Mouse (Mus musculus): ENCODE results near the gene Cfl2. TPM values are rescaled to one million over a fixed set of nuclear protein-coding genes. Genes with fewer than 3 reads are reported as not detected.
"Not testable (repeated sequence)": the region's sequence is repeated elsewhere in the genome, so short reads cannot be mapped to it uniquely, and the experiment has no call there.

Cfl2 gene
- polyA plus RNA-seq (2014; fragmentation: Nextera tagmentation; extraction: Ambion mirVana), result 270 and 280 TPM in 2 replicates

DNA sequence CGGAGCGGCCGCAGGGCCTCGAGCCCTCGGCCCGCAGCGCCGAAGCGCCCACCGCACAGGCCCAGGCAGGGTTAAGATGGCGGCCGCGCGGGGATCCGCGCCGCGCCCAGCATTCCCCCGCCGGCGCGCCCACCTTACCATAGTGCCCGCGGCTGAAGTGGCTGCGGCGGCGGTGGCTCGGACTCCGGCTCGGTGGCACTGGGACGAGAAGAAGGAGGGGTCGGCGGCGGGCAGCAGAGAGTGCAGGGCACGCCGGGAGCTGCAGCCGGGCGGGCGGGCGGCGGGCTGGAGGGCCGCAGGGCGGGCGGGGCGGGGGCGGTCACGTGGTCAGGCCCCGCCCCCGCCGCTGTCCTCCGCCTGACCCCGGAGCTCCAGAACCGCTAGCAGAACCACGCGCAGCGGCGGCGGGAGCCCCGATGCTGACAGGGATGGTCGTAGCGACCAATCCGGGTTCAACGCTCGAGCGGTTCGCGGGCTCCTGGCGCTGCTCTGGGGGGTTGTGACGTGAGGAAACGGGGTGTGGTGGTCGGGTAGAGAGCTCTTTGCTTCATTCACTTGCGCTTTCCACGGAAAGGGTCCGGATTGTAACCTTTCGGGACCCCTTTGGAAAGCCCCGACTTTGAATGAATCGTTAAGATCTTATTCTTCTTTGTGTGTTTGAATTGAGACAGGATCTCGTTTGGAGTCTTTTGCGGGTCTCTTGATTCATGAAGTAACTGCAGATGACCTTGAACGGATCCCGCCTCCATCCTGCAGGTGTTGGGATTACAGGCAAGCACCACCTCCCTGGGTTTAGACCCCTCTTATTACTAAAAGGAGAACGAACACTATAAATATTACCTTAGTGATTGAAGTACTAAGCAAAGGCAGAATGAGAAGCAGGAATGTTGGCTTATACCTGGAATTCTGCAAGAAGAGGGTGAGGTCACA lies at the start of gene Cfl2:
Cfl2 (minus strand) TSS at position 272 of the 930 bp plus-strand sequence.
- WGBS, result 1% methylated on average over 63 of the region's 82 CpGs
- DNase-seq (ENCODE audit: low spot score) (peak; percentile 94), ATAC-seq (replicated peaks; ENCODE audit: low FRiP score) (peak; percentile 96)
- peaks cover 2% of the 10 kb centered on the region; the same call in 1 of the 2 replicates for H3K36me3 ChIP-seq (ENCODE audit: control insufficient read depth, insufficient read depth, low read length)
- H3K4me1 ChIP-seq (replicated peaks; ENCODE audit: control insufficient read depth, insufficient read depth, low read length), result no peaks in the 10 kb centered on the region; the same call in 1 of the 2 replicates
- H3K27me3 ChIP-seq (ENCODE audit: control insufficient read depth, insufficient read depth, low read length), result no peaks in the 10 kb centered on the region
- H3K27ac ChIP-seq (ENCODE audit: low read depth, low read length), result peak within 1 kb of the TSS; percentile 96
- H3K9me3 ChIP-seq (ENCODE audit: control insufficient read depth, low read length), result no peaks in the 10 kb centered on the region
- peak within 1 kb of the TSS; percentile 99 for H3K9ac ChIP-seq (ENCODE audit: low read length)
- peak within 1 kb of the TSS; percentile 59 for H3K4me2 ChIP-seq (ENCODE audit: low read depth, low read length, severe bottlenecking)
- peak within 1 kb of the TSS; percentile 91 for H3K4me3 ChIP-seq (ENCODE audit: low read depth, low read length)

DNA sequence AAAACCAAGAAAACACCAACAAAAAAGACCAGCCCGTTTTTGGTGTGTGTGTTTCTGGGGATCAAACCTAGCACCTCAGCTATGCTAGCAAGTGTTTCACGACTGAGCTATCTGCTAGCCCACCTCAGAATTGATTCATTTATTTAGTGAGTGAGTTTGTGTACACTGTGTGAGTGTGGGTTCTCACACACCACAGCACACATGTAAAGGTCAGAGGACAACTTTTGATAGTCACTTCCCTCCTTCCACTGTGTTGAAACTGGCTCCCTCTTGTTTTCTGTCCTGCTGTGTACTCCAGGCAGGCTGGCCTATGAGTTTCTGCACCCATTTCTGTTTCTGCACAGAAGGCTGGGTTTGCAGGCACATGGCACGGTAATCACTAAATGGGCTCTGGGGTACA lies 47.7 kb upstream of the Cfl2 start:
- Histone ChIP-seq H3K4me3 (ENCODE audit: low read depth, low read length) (no peak overlapping the region), H3K9me3 (ENCODE audit: control insufficient read depth, low read length) (no peaks in the 10 kb centered on the region), H3K4me2 (ENCODE audit: low read depth, low read length, severe bottlenecking) (no peak overlapping the region), H3K27me3 (ENCODE audit: control insufficient read depth, insufficient read depth, low read length) (no peaks in the 10 kb centered on the region), H3K9ac (ENCODE audit: low read length) (no peak overlapping the region), H3K27ac (ENCODE audit: low read depth, low read length) (no peak overlapping the region), H3K36me3 (ENCODE audit: control insufficient read depth, insufficient read depth, low read length) (peaks cover 10% of the 10 kb centered on the region; the same call in 1 of the 2 replicates), H3K4me1 (replicated peaks; ENCODE audit: control insufficient read depth, insufficient read depth, low read length) (no peaks in the 10 kb centered on the region)
- ATAC-seq (replicated peaks; ENCODE audit: low FRiP score), result no peak
- no peak for DNase-seq (ENCODE audit: low spot score)
- 93% methylated on average over 3 of the region's 3 CpGs for WGBS

DNA sequence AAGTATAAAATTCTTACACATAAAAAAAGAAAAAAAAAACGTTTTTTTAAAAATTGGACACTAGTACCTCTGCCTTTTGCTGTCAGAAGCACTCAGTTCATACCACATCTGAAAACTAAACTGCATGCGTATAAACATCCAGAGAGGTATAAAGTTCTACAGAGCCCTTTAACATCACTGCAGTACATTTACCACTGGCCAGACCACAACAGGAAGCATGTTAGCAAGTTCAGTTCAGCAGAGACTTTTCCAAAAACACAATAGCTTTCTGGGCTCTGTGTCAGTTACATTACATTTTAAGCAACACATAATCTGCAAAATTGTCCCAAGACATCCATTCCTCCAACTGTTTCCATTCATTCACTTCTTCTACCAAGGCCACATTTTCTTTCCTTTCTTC lies 29.9 kb upstream of the Cfl2 start:
- not testable (repeated sequence) for H3K27ac ChIP-seq (ENCODE audit: low read depth, low read length); H3K4me1 ChIP-seq (replicated peaks; ENCODE audit: control insufficient read depth, insufficient read depth, low read length); H3K9me3 ChIP-seq (ENCODE audit: control insufficient read depth, low read length); H3K4me3 ChIP-seq (ENCODE audit: low read depth, low read length); DNase-seq (ENCODE audit: low spot score); H3K4me2 ChIP-seq (ENCODE audit: low read depth, low read length, severe bottlenecking); H3K36me3 ChIP-seq (ENCODE audit: control insufficient read depth, insufficient read depth, low read length); H3K9ac ChIP-seq (ENCODE audit: low read length); ATAC-seq (replicated peaks; ENCODE audit: low FRiP score); H3K27me3 ChIP-seq (ENCODE audit: control insufficient read depth, insufficient read depth, low read length)
- WGBS, result 40% methylated on average over 1 of the region's 2 CpGs

DNA sequence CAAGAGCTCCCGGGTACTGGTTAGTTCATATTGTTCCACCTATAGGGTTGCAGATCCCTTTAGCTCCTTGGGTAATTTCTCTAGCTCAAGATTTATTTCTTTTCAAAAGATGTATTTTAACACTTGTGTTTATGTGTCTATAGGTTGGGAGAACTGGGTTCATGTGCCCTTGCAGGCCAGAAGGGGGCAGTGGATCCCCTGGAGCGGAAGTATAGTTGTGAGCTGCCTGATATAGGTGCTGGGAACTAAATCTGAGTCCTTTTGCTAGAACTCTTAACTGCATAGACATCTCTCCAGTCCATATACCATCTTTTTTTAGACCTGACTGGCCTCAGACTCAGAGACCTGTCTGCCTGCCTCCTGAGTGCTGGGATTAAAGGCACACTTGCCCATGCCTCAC lies 27.7 kb upstream of the Cfl2 start:
- Histone ChIP-seq H3K9me3 (ENCODE audit: control insufficient read depth, low read length) (no peaks in the 10 kb centered on the region), H3K4me1 (replicated peaks; ENCODE audit: control insufficient read depth, insufficient read depth, low read length) (no peaks in the 10 kb centered on the region), H3K9ac (ENCODE audit: low read length) (no peak overlapping the region), H3K4me2 (ENCODE audit: low read depth, low read length, severe bottlenecking) (no peak overlapping the region), H3K36me3 (ENCODE audit: control insufficient read depth, insufficient read depth, low read length) (no peaks in the 10 kb centered on the region), H3K27me3 (ENCODE audit: control insufficient read depth, insufficient read depth, low read length) (no peaks in the 10 kb centered on the region), H3K4me3 (ENCODE audit: low read depth, low read length) (no peak overlapping the region), H3K27ac (ENCODE audit: low read depth, low read length) (no peak overlapping the region)
- ATAC-seq (replicated peaks; ENCODE audit: low FRiP score) (no peak), DNase-seq (ENCODE audit: low spot score) (no peak)
- WGBS, result 100% methylated on average over 2 of the region's 2 CpGs

DNA sequence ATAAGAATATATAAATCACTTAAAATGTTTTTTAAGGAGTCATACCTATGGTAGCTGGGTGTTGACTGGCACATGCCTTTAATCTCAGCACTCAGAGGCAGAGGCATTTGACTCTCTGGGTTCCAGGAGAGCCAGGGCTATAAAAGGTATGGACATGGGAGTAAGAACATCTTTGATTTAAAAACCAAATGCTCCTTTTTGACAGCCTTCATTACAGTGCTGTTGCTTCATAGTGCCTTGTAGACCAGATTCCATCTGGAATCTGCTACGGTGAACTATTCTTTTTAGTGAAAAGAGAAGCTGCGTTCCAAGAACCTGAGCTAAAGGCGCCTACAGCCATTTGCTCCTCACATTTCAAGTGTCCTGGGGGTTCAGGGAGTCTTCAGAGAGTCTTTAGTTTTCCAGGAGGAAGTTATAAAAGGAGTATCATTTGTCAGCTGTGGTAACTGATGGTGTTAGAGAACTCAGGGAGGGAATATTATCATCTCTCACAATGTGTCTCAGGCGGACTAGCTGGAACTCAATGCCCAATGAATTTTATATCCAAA lies 25.0 kb upstream of the Cfl2 start:
- ATAC-seq (replicated peaks; ENCODE audit: low FRiP score) (no peak), DNase-seq (ENCODE audit: low spot score) (no peak)
- Histone ChIP-seq H3K36me3 (ENCODE audit: control insufficient read depth, insufficient read depth, low read length) (no peaks in the 10 kb centered on the region), H3K9me3 (ENCODE audit: control insufficient read depth, low read length) (no peaks in the 10 kb centered on the region), H3K4me3 (ENCODE audit: low read depth, low read length) (no peak overlapping the region), H3K4me1 (replicated peaks; ENCODE audit: control insufficient read depth, insufficient read depth, low read length) (no peaks in the 10 kb centered on the region), H3K27me3 (ENCODE audit: control insufficient read depth, insufficient read depth, low read length) (no peaks in the 10 kb centered on the region), H3K27ac (ENCODE audit: low read depth, low read length) (no peak overlapping the region), H3K9ac (ENCODE audit: low read length) (no peak overlapping the region), H3K4me2 (ENCODE audit: low read depth, low read length, severe bottlenecking) (no peak overlapping the region)
- 80% methylated on average over 4 of the region's 4 CpGs for WGBS

DNA sequence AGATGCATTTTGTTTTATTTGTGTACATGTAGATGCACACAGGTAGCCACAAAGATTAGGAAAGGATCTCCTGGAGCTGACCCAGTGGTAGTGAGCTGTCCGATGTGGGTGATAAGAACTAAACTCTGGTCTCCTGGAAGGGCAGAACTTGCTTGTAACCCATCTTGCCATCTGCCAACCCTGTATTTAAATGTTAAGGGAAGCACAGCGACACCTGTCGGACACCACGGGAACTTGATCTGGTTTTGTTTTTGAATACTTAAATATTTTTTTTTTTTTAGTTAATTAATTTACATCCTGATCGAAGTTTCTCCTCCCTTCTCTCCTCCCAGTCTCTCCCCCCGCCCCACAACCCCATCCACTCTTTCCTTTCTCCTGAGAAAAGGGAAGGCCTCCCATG lies 17.0 kb upstream of the Cfl2 start:
- no peak overlapping the region for H3K9ac ChIP-seq (ENCODE audit: low read length)
- H3K27ac ChIP-seq (ENCODE audit: low read depth, low read length), result no peak overlapping the region
- no peaks in the 10 kb centered on the region for H3K9me3 ChIP-seq (ENCODE audit: control insufficient read depth, low read length)
- WGBS, result 13% methylated on average over 6 of the region's 6 CpGs
- no peaks in the 10 kb centered on the region for H3K27me3 ChIP-seq (ENCODE audit: control insufficient read depth, insufficient read depth, low read length)
- H3K4me2 ChIP-seq (ENCODE audit: low read depth, low read length, severe bottlenecking), result no peak overlapping the region
- no peak overlapping the region for H3K4me3 ChIP-seq (ENCODE audit: low read depth, low read length)
- no peaks in the 10 kb centered on the region for H3K36me3 ChIP-seq (ENCODE audit: control insufficient read depth, insufficient read depth, low read length)
- ATAC-seq (replicated peaks; ENCODE audit: low FRiP score), result no peak
- DNase-seq (ENCODE audit: low spot score), result peak; percentile 76
- no peaks in the 10 kb centered on the region for H3K4me1 ChIP-seq (replicated peaks; ENCODE audit: control insufficient read depth, insufficient read depth, low read length)

DNA sequence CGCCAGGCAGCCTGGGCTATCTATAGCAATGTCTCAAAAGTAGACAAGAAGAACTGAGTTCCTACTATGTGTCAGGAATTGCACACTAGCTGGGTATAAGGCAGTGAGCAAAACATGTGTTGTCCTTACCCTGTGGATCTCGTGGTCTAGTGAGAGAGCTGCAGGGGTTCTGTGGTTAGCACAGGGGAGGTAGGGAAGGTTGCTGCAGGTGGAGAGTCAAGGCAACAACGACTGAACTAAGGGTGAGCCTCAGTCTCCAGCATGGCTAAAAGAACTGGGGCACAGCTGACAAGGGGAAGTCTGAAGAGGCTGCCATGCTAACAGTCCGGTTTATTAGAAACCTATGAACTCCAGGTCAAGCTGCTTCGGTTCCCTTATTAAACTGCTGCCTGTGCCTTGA lies 16.5 kb upstream of the Cfl2 start:
- no peak overlapping the region for H3K4me3 ChIP-seq (ENCODE audit: low read depth, low read length)
- H3K27me3 ChIP-seq (ENCODE audit: control insufficient read depth, insufficient read depth, low read length), result no peaks in the 10 kb centered on the region
- DNase-seq (ENCODE audit: low spot score), result no peak
- no peaks in the 10 kb centered on the region for H3K4me1 ChIP-seq (replicated peaks; ENCODE audit: control insufficient read depth, insufficient read depth, low read length)
- WGBS, result 79% methylated on average over 5 of the region's 5 CpGs
- H3K27ac ChIP-seq (ENCODE audit: low read depth, low read length), result no peak overlapping the region
- H3K9me3 ChIP-seq (ENCODE audit: control insufficient read depth, low read length), result no peaks in the 10 kb centered on the region
- no peak overlapping the region for H3K4me2 ChIP-seq (ENCODE audit: low read depth, low read length, severe bottlenecking)
- H3K36me3 ChIP-seq (ENCODE audit: control insufficient read depth, insufficient read depth, low read length), result no peaks in the 10 kb centered on the region
- no peak overlapping the region for H3K9ac ChIP-seq (ENCODE audit: low read length)
- no peak for ATAC-seq (replicated peaks; ENCODE audit: low FRiP score)

DNA sequence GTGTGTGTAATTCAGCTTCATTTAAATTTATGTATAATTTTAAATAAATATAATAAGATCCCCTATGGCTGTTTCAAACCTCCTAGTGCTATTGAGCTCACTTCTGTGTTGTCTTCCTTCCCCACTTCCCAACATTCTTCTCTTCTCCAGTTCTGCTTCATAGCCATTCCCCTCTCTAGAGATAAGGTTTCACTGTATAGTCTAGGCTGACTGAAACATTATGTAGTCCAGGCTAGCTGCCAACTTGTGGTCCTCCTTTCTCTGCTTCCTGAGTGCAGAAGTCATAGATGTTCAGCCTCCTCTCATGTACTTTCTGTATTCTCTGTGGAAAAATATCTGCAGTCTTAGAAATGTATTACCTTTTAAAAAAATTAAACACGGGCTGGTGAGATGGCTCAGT lies 15.2 kb upstream of the Cfl2 start:
- Histone ChIP-seq H3K9me3 (ENCODE audit: control insufficient read depth, low read length) (no peaks in the 10 kb centered on the region), H3K36me3 (ENCODE audit: control insufficient read depth, insufficient read depth, low read length) (no peaks in the 10 kb centered on the region), H3K9ac (ENCODE audit: low read length) (no peak overlapping the region), H3K27me3 (ENCODE audit: control insufficient read depth, insufficient read depth, low read length) (no peaks in the 10 kb centered on the region), H3K27ac (ENCODE audit: low read depth, low read length) (no peak overlapping the region), H3K4me2 (ENCODE audit: low read depth, low read length, severe bottlenecking) (no peak overlapping the region), H3K4me1 (replicated peaks; ENCODE audit: control insufficient read depth, insufficient read depth, low read length) (no peaks in the 10 kb centered on the region), H3K4me3 (ENCODE audit: low read depth, low read length) (no peak overlapping the region)
- ATAC-seq (replicated peaks; ENCODE audit: low FRiP score) (no peak), DNase-seq (ENCODE audit: low spot score) (no peak)
- WGBS, result 85% methylated on average over 1 of the region's 1 CpGs

Measured in forebrain, embryonic 11.5 days (tissue).